Mouse (Mus musculus): ENCODE measurements at regions not wholly inside any gene's neighbourhood (a gene's known extent, or its start where the extent isn't known, plus 50 kb on each side); places are given as distances from the start of the nearest gene placed in this dataset.

DNA sequence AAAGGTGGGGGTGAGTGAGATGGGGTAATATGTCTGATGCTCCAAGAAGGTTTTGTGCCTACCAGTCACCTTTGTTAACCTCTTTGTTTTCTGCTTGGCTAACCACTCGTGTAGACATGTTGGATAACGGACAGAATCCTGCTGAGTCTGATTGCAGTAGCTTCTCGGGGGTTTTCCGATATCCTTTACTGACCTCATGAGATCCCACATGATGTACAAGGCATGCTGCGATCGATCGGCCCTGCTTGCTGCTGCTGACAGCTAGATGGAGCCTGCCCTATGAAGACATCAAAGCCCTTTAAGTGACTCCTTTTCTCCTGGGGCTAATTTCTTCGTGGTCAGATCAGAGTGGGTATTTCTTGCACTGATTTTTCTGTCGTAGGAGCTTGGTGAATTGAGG is 591.6 kb downstream of the Tmem132b start:
- ATAC-seq (replicated peaks; ENCODE audit: low FRiP score) = no peak

DNA sequence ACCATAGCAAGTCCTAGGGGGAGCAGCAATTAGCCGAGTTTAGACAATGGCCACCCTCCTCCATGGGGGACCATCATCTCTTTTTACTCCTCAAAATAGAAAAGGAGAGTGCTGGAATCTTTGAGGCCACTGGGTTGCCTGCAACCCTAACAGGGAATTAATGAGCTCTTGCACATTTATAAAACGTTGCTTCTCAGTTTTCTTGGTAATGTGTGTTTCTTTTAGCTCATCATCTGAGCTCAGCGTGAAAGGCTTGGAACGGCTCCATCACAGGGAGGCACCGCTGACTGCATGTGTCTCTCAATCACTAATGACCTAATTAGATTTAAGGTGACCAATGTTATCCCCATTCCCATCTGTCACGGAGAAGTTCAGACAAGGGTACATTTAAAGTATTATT is 595.9 kb downstream of the Tmem132b start:
- WGBS = 75% methylated on average over 6 of the region's 6 CpGs

More for the DNA sequence above, 591.6 kb downstream of the Tmem132b start:
- DNase-seq (ENCODE audit: low spot score) = no peak
- Histone ChIP-seq H3K4me2 (no peak overlapping the region), H3K9ac (ENCODE audit: low read depth, low read length) (no peak overlapping the region), H3K27me3 (replicated peaks; ENCODE audit: control insufficient read depth, insufficient read depth, low read length) (no peaks in the 10 kb centered on the region), H3K36me3 (ENCODE audit: control insufficient read depth, insufficient read depth, low read length) (no peaks in the 10 kb centered on the region), H3K4me1 (replicated peaks; ENCODE audit: control insufficient read depth, insufficient read depth, low read length) (no peaks in the 10 kb centered on the region), H3K4me3 (ENCODE audit: low read depth, low read length) (no peak overlapping the region), H3K27ac (ENCODE audit: low read depth, low read length) (no peak overlapping the region), H3K9me3 (ENCODE audit: control insufficient read depth, low read length) (no peaks in the 10 kb centered on the region; the same call in 1 of the 2 replicates)
- WGBS = 82% methylated on average over 9 of the region's 9 CpGs

DNA sequence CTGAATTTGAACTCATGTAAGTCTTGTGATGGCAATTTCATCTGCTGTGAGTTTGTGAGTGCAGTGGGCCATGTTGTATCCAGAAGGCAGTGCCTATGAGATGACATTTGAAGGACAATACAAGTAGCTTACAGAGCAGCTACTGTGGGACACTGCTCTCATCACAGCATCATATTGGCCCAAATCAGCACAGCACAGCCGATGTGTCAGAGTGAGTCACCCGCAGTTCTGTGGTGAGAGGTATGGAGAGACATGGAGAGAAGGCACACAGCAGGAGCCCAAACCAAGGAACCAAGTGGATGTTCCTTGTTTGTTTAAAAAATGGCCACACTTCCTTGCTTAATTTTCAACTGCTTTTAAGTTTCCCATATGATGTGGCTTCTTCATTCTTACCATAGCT is 617.3 kb downstream of the Tmem132b start:
- DNase-seq (ENCODE audit: low spot score) (no peak), ATAC-seq (replicated peaks; ENCODE audit: low FRiP score) (no peak)
- H3K9me3 ChIP-seq (ENCODE audit: control insufficient read depth, low read length) = no peaks in the 10 kb centered on the region
- H3K27me3 ChIP-seq (replicated peaks; ENCODE audit: control insufficient read depth, insufficient read depth, low read length) = no peaks in the 10 kb centered on the region
- no peak overlapping the region for H3K4me3 ChIP-seq (ENCODE audit: low read depth, low read length)
- H3K4me2 ChIP-seq = no peak overlapping the region
- H3K27ac ChIP-seq (ENCODE audit: low read depth, low read length) = no peak overlapping the region
- no peaks in the 10 kb centered on the region for H3K4me1 ChIP-seq (replicated peaks; ENCODE audit: control insufficient read depth, insufficient read depth, low read length)
- WGBS = 73% methylated on average over 2 of the region's 2 CpGs
- H3K9ac ChIP-seq (ENCODE audit: low read depth, low read length) = no peak overlapping the region
- H3K36me3 ChIP-seq (ENCODE audit: control insufficient read depth, insufficient read depth, low read length) = no peaks in the 10 kb centered on the region

More for the DNA sequence above, 595.9 kb downstream of the Tmem132b start:
- H3K27me3 ChIP-seq (replicated peaks; ENCODE audit: control insufficient read depth, insufficient read depth, low read length) = no peaks in the 10 kb centered on the region
- H3K4me1 ChIP-seq (replicated peaks; ENCODE audit: control insufficient read depth, insufficient read depth, low read length) = no peaks in the 10 kb centered on the region
- no peak overlapping the region for H3K9ac ChIP-seq (ENCODE audit: low read depth, low read length)
- no peak overlapping the region for H3K27ac ChIP-seq (ENCODE audit: low read depth, low read length)
- H3K4me3 ChIP-seq (ENCODE audit: low read depth, low read length) = no peak overlapping the region
- no peaks in the 10 kb centered on the region for H3K9me3 ChIP-seq (ENCODE audit: control insufficient read depth, low read length)
- H3K4me2 ChIP-seq = no peak overlapping the region
- ATAC-seq (replicated peaks; ENCODE audit: low FRiP score) (no peak), DNase-seq (ENCODE audit: low spot score) (no peak)
- no peaks in the 10 kb centered on the region for H3K36me3 ChIP-seq (ENCODE audit: control insufficient read depth, insufficient read depth, low read length)

DNA sequence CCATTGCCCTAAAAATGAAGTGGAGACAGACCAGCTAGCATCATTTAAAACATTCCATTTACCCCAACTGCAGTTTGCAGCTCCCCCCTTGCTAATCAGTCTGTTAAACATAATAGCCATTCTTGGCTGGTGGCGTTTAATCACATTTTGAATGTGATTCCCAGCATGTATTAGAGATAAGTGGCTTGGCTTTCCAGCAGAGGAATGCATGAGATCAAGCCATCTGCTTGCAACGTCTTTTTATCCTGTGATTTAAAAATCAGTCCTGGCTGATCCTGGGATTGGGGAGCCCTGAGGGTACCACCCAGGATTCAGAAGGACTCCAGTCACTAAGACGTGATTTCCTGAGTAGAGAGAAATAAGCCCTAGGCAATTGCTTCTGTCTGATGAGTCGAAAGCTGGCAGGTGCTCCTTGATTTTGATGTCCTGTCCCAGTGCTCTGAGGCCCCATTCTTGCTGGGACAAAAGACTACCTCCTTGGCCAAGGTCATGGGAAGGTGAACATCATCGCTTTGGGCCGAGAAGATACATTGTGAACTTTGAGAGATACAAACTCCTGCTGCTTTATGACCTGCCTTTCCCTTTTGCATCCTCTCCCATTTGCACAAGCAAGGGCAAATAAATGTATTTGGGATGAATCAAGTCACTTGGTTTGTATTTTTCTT is 623.8 kb downstream of the Tmem132b start:
- 51% methylated on average over 6 of the region's 6 CpGs for WGBS
- H3K27me3 ChIP-seq (replicated peaks; ENCODE audit: control insufficient read depth, insufficient read depth, low read length) = no peaks in the 10 kb centered on the region
- H3K9ac ChIP-seq (ENCODE audit: low read depth, low read length) = no peak overlapping the region
- no peaks in the 10 kb centered on the region for H3K36me3 ChIP-seq (ENCODE audit: control insufficient read depth, insufficient read depth, low read length)
- DNase-seq (ENCODE audit: low spot score) (no peak), ATAC-seq (replicated peaks; ENCODE audit: low FRiP score) (no peak)
- no peaks in the 10 kb centered on the region for H3K4me1 ChIP-seq (replicated peaks; ENCODE audit: control insufficient read depth, insufficient read depth, low read length)
- no peak overlapping the region for H3K4me2 ChIP-seq
- no peak overlapping the region for H3K27ac ChIP-seq (ENCODE audit: low read depth, low read length)
- H3K9me3 ChIP-seq (ENCODE audit: control insufficient read depth, low read length) = no peaks in the 10 kb centered on the region
- H3K4me3 ChIP-seq (ENCODE audit: low read depth, low read length) = no peak overlapping the region

DNA sequence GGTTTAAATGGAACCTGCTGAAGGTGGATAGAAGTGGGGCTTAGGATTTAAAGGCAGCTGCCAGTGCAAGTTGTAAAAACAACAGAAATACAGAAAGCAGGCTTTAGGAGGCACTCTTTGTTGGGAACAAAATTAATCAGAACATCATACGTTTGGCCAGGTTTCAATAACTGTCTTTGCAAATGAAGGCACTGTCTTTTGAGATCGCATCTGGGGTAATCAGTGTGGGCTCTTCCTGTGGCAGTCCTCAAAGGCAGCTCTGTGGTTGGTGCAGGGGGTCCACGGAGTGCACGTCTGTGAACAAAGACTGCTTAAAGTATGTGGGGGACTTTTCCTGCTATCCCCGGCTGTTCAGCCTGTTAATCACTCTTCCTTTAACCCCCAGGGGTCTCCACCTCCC is 654.5 kb downstream of the Tmem132b start:
- Histone ChIP-seq H3K4me2 (no peak overlapping the region), H3K9me3 (ENCODE audit: control insufficient read depth, low read length) (no peaks in the 10 kb centered on the region), H3K27ac (ENCODE audit: low read depth, low read length) (no peak overlapping the region), H3K4me1 (replicated peaks; ENCODE audit: control insufficient read depth, insufficient read depth, low read length) (no peaks in the 10 kb centered on the region), H3K9ac (ENCODE audit: low read depth, low read length) (no peak overlapping the region), H3K27me3 (replicated peaks; ENCODE audit: control insufficient read depth, insufficient read depth, low read length) (no peaks in the 10 kb centered on the region), H3K4me3 (ENCODE audit: low read depth, low read length) (no peak overlapping the region), H3K36me3 (ENCODE audit: control insufficient read depth, insufficient read depth, low read length) (no peaks in the 10 kb centered on the region)
- WGBS = 69% methylated on average over 5 of the region's 5 CpGs
- DNase-seq (ENCODE audit: low spot score) (no peak), ATAC-seq (replicated peaks; ENCODE audit: low FRiP score) (no peak)

DNA sequence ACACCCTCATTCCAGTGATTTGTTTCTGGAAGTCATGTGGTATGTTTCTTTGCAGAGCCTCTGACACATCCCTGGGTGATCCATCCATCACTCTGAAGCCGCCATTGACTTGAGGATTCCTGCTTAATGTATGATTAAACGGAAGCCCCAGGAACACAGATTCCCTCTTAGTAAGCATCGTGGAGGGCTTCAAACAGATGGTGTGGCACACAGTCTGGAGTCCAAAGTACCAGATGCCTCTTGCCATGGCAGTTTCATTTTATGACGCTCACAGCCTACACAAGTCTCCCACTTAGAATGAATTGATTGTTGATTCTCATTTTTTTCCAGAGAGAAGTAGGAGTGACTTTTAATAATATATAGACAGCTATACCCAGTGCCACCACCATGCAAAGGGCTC is 668.3 kb downstream of the Tmem132b start:
- WGBS = 61% methylated on average over 4 of the region's 4 CpGs
- DNase-seq (ENCODE audit: low spot score) (no peak), ATAC-seq (replicated peaks; ENCODE audit: low FRiP score) (no peak)
- H3K4me1 ChIP-seq (replicated peaks; ENCODE audit: control insufficient read depth, insufficient read depth, low read length) = no peaks in the 10 kb centered on the region
- no peaks in the 10 kb centered on the region for H3K27me3 ChIP-seq (replicated peaks; ENCODE audit: control insufficient read depth, insufficient read depth, low read length)
- H3K4me2 ChIP-seq = no peak overlapping the region
- no peak overlapping the region for H3K9ac ChIP-seq (ENCODE audit: low read depth, low read length)
- no peak overlapping the region for H3K27ac ChIP-seq (ENCODE audit: low read depth, low read length)
- H3K9me3 ChIP-seq (ENCODE audit: control insufficient read depth, low read length) = 0 out of 2 replicates have a peak, but pooled peaks cover 4% of the 10 kb centered on the region
- no peaks in the 10 kb centered on the region for H3K36me3 ChIP-seq (ENCODE audit: control insufficient read depth, insufficient read depth, low read length)
- no peak overlapping the region for H3K4me3 ChIP-seq (ENCODE audit: low read depth, low read length)

DNA sequence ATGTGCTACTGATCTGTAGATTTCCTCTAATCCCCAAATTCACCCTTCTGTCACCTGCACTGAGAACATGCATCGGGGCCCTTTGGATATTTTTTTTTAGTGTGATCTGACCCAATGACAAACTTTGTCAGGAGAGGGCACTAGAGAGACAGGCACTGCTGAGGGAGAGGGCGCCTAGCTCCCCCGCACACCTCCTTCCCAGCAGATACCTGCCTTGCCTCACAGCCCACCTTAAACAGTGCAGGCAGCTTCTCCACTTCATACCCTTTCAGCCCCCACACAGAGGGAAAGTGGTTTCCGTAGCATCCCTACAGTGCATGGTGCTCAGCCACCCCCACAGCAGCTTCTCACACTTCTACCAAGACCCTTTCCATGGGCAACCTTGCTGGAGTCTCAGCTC is 670.0 kb downstream of the Tmem132b start:
- no peak overlapping the region for H3K27ac ChIP-seq (ENCODE audit: low read depth, low read length)
- no peaks in the 10 kb centered on the region for H3K36me3 ChIP-seq (ENCODE audit: control insufficient read depth, insufficient read depth, low read length)
- no peak overlapping the region for H3K4me2 ChIP-seq
- no peak overlapping the region for H3K4me3 ChIP-seq (ENCODE audit: low read depth, low read length)
- ATAC-seq (replicated peaks; ENCODE audit: low FRiP score) (no peak), DNase-seq (ENCODE audit: low spot score) (no peak)
- no peaks in the 10 kb centered on the region for H3K27me3 ChIP-seq (replicated peaks; ENCODE audit: control insufficient read depth, insufficient read depth, low read length)
- 41% methylated on average over 4 of the region's 4 CpGs for WGBS
- H3K9me3 ChIP-seq (ENCODE audit: control insufficient read depth, low read length) = no peaks in the 10 kb centered on the region
- H3K4me1 ChIP-seq (replicated peaks; ENCODE audit: control insufficient read depth, insufficient read depth, low read length) = no peaks in the 10 kb centered on the region
- no peak overlapping the region for H3K9ac ChIP-seq (ENCODE audit: low read depth, low read length)

DNA sequence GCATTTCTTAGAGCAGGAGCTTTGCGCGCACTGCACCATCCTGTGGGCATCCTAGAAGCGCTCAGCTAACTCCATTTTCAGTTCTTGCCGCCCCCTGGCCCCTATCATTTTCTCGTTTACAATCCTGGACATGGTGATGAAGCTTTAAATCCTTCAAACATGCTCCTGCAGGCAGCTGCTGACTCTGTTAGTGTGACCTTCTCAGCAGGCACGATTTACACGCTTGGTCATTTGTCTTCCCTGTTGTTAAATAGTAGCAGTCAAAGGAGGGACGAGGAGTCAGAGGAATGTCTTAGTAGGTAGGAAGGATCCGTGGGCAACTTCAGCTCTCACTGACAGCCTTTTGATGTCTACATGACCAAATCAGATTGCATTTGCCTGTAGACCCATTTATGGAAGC is 670.4 kb downstream of the Tmem132b start:
- no peak overlapping the region for H3K9ac ChIP-seq (ENCODE audit: low read depth, low read length)
- ATAC-seq (replicated peaks; ENCODE audit: low FRiP score) (no peak), DNase-seq (ENCODE audit: low spot score) (no peak)
- no peaks in the 10 kb centered on the region for H3K9me3 ChIP-seq (ENCODE audit: control insufficient read depth, low read length)
- H3K4me3 ChIP-seq (ENCODE audit: low read depth, low read length) = no peak overlapping the region
- WGBS = 44% methylated on average over 9 of the region's 9 CpGs
- no peak overlapping the region for H3K27ac ChIP-seq (ENCODE audit: low read depth, low read length)
- no peaks in the 10 kb centered on the region for H3K27me3 ChIP-seq (replicated peaks; ENCODE audit: control insufficient read depth, insufficient read depth, low read length)
- H3K36me3 ChIP-seq (ENCODE audit: control insufficient read depth, insufficient read depth, low read length) = no peaks in the 10 kb centered on the region
- H3K4me2 ChIP-seq = no peak overlapping the region
- no peaks in the 10 kb centered on the region for H3K4me1 ChIP-seq (replicated peaks; ENCODE audit: control insufficient read depth, insufficient read depth, low read length)

DNA sequence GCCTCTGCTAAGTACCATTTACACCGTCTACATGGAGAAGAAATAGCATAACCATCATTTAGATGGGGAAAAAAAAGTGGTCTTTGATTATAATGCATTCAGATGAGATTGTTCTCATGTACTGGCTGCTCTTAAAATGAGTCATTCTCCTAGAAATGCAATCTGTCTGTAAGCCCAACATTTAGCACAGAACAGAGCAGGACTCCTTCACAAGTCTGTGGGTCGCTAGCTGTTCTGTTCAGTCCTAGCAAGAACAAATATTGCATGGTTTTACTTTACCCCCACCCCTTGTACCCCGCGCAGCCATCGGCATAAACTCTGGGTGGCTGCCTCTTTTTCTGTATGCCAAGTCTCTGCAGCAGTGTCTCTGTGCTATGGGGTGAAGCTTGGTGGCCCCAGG is 685.4 kb downstream of the Tmem132b start:
- 82% methylated on average over 5 of the region's 5 CpGs for WGBS
- Histone ChIP-seq H3K9ac (ENCODE audit: low read depth, low read length) (no peak overlapping the region), H3K4me3 (ENCODE audit: low read depth, low read length) (no peak overlapping the region), H3K4me1 (replicated peaks; ENCODE audit: control insufficient read depth, insufficient read depth, low read length) (no peaks in the 10 kb centered on the region), H3K27ac (ENCODE audit: low read depth, low read length) (no peak overlapping the region), H3K9me3 (ENCODE audit: control insufficient read depth, low read length) (0 out of 2 replicates have a peak, but pooled peaks cover 3% of the 10 kb centered on the region), H3K36me3 (ENCODE audit: control insufficient read depth, insufficient read depth, low read length) (no peaks in the 10 kb centered on the region), H3K4me2 (no peak overlapping the region), H3K27me3 (replicated peaks; ENCODE audit: control insufficient read depth, insufficient read depth, low read length) (no peaks in the 10 kb centered on the region)
- ATAC-seq (replicated peaks; ENCODE audit: low FRiP score) = no peak
- DNase-seq (ENCODE audit: low spot score) = no peak
